Mouse (Mus musculus) erythroblast, embryonic 14.5 days (primary cell): ENCODE data around the gene Fry. TPM values are rescaled to one million over a fixed set of nuclear protein-coding genes. Genes with fewer than 3 reads are reported as not detected.

ENCODE experiments used
- H3K27me3 ChIP-seq: 2 replicates; pipeline ENCODE4 v1.6.1; 2012; ENCODE audit warnings: inconsistent platforms; ENCODE audit not compliant: control insufficient read depth
- H3K36me3 ChIP-seq: 2 replicates; pipeline ENCODE4 v1.6.1; 2012; ENCODE audit warnings: mild to moderate bottlenecking, inconsistent platforms; ENCODE audit not compliant: control insufficient read depth
- H3K4me1 ChIP-seq: 2 replicates; pipeline ENCODE4 v1.6.1; 2012; ENCODE audit warnings: inconsistent platforms; ENCODE audit not compliant: control insufficient read depth
- H3K4me3 ChIP-seq: replicated peaks from 2 replicates; pipeline ENCODE3; 2012; ENCODE audit warnings: moderate library complexity, mild to moderate bottlenecking, inconsistent platforms
- H3K9me3 ChIP-seq: 2 replicates; pipeline ENCODE4 v1.6.1; 2012; ENCODE audit warnings: low read length, inconsistent platforms, mixed read lengths; ENCODE audit not compliant: control insufficient read depth
- GATA1 ChIP-seq: IDR thresholded peaks from 2 replicates; pipeline ENCODE4 v1.6.1; 2012; ENCODE audit warnings: low read length, inconsistent platforms, mixed read lengths
- TAL1 ChIP-seq: IDR thresholded peaks from 3 replicates; pipeline ENCODE4 v1.6.1; 2012; ENCODE audit warnings: low read length, inconsistent platforms, mixed read lengths
- polyA plus RNA-seq: library from polyadenylated mRNA; stranded (reverse); fragments of >175 nt; gene quantifications from 2 replicates; pipeline ENCODE4 v1.2.3, GENCODE M21; 2012

Fry gene
- polyA plus RNA-seq, 1 experiment, result 0.16 TPM

GRCm38 (mm10) chr5:150367027-150367426 lies 248.6 kb downstream of the Fry start:
- H3K27me3 ChIP-seq, result no peaks in the 10 kb centered on the region
- no peak overlapping the region for H3K4me3 ChIP-seq
- no peaks in the 10 kb centered on the region for H3K36me3 ChIP-seq
- TF ChIP-seq GATA1 (no peak), TAL1 (no peak)
- H3K9me3 ChIP-seq, result peaks cover 11% of the 10 kb centered on the region
- no peaks in the 10 kb centered on the region for H3K4me1 ChIP-seq

DNA sequence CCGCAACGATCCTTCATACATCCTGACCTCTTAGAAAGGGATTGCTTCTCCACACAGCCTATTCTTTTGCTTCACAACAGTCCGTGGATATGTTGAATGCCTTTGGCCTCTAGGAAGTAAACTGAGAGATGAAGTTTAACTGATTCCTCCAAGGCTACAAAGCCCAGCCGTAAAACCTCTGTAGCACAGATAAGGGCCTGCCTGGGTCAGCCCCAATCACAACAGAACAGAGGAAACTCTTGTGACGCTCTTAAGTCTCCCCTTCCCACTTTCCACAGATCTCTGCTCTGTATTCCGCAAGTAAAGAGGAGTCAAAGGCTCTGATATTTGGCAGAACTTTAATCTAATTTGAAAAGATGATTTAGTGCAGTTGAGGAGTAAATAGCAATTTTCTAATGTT lies 251.8 kb downstream of the Fry start:
- H3K4me1 ChIP-seq, result no peaks in the 10 kb centered on the region
- no peak overlapping the region for H3K4me3 ChIP-seq
- no peaks in the 10 kb centered on the region for H3K36me3 ChIP-seq
- peaks cover 11% of the 10 kb centered on the region for H3K9me3 ChIP-seq
- no peak for TF ChIP-seq GATA1
- no peak for TF ChIP-seq TAL1
- H3K27me3 ChIP-seq, result no peaks in the 10 kb centered on the region

GRCm38 (mm10) chr5:150370895-150371294 lies 252.4 kb downstream of the Fry start:
- H3K36me3 ChIP-seq, result no peaks in the 10 kb centered on the region
- H3K4me3 ChIP-seq, result no peak overlapping the region
- no peaks in the 10 kb centered on the region for H3K4me1 ChIP-seq
- no peaks in the 10 kb centered on the region for H3K27me3 ChIP-seq
- H3K9me3 ChIP-seq, result peaks cover 8% of the 10 kb centered on the region
- TF ChIP-seq TAL1, result no peak

GRCm38 (mm10) chr5:150372956-150373355 lies 254.5 kb downstream of the Fry start:
- Histone ChIP-seq H3K27me3 (no peaks in the 10 kb centered on the region), H3K4me1 (no peaks in the 10 kb centered on the region), H3K36me3 (no peaks in the 10 kb centered on the region), H3K4me3 (no peak overlapping the region), H3K9me3 (no peaks in the 10 kb centered on the region)
- TF ChIP-seq GATA1, result no peak
- TF ChIP-seq TAL1, result no peak

DNA sequence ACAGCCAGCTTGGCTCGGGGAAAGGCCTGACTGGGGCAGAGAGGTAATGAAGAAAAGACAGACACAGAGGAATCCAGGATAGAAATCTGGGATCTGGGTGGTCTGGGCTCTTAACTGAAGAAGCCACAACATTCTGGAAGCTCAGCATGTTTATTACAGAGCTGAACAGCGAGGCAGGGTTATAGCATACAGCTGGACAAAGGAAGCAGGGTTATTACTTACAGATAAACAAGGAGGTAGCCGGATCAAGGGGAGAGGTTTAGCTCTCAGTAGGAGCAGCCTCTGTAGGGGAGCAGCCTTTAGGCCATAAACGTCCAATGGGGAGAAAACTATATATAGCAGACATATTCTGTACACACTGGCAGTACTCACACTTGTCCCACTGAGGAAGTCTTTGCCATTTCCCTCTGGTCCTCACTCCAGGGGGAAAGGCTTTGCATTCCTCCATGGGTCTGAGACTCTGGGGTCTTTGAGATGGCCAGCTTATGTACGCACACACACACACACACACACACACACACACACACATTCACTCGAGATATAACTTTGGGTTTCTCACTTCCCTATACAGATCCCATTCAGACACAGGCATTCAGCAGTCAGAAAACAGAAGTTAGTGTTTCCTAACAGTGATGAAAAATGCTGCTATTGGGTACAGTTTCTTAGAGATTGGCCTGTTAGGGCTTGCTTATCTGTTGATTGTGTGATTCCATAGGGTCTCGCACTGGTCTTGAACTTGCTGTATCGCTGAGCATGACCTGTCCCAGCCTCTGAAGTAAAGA lies 256.5 kb downstream of the Fry start:
- H3K9me3 ChIP-seq, result no peaks in the 10 kb centered on the region
- no peaks in the 10 kb centered on the region for H3K36me3 ChIP-seq
- no peak for TF ChIP-seq GATA1
- no peak for TF ChIP-seq TAL1
- H3K4me1 ChIP-seq, result no peaks in the 10 kb centered on the region
- no peak overlapping the region for H3K4me3 ChIP-seq
- no peaks in the 10 kb centered on the region for H3K27me3 ChIP-seq

GRCm38 (mm10) chr5:150378586-150378985 lies 260.1 kb downstream of the Fry start:
- H3K36me3 ChIP-seq, result no peaks in the 10 kb centered on the region
- H3K27me3 ChIP-seq, result no peaks in the 10 kb centered on the region
- TF ChIP-seq TAL1, result no peak
- no peak for TF ChIP-seq GATA1
- no peak overlapping the region for H3K4me3 ChIP-seq
- no peaks in the 10 kb centered on the region for H3K9me3 ChIP-seq
- no peaks in the 10 kb centered on the region for H3K4me1 ChIP-seq

- Histone ChIP-seq H3K9me3 (no peaks in the 10 kb centered on the region), H3K27me3 (no peaks in the 10 kb centered on the region), H3K36me3 (no peaks in the 10 kb centered on the region), H3K4me1 (peaks cover 6% of the 10 kb centered on the region), H3K4me3 (no peak overlapping the region)
- no peak for TF ChIP-seq TAL1
- no peak for TF ChIP-seq GATA1
These were observed 262.3 kb downstream of the Fry start for GRCm38 (mm10) chr5:150380767-150381166.

DNA sequence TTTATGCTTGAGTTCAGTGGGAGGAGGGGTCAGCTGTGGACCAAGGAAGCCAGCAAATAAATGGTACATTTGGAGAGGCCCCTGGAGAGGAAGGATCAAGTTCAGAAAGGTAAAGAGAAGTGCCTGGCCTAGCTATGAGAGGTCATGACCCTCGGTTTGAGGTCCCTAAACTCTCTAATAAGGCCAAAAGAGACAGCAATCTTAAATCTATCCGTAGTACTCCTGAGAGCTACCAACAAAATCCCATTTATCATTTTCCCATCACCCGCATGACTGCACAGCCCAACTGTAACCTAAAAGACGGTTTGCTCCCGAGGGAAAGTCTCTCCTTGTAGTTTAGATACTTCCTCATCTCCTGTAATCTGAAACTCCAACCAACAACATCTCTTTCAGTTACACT lies 264.0 kb downstream of the Fry start:
- TF ChIP-seq TAL1, result no peak
- TF ChIP-seq GATA1, result no peak
- H3K9me3 ChIP-seq, result no peaks in the 10 kb centered on the region
- no peak overlapping the region for H3K4me3 ChIP-seq
- H3K36me3 ChIP-seq, result no peaks in the 10 kb centered on the region
- H3K4me1 ChIP-seq, result peaks cover 6% of the 10 kb centered on the region
- no peaks in the 10 kb centered on the region for H3K27me3 ChIP-seq

DNA sequence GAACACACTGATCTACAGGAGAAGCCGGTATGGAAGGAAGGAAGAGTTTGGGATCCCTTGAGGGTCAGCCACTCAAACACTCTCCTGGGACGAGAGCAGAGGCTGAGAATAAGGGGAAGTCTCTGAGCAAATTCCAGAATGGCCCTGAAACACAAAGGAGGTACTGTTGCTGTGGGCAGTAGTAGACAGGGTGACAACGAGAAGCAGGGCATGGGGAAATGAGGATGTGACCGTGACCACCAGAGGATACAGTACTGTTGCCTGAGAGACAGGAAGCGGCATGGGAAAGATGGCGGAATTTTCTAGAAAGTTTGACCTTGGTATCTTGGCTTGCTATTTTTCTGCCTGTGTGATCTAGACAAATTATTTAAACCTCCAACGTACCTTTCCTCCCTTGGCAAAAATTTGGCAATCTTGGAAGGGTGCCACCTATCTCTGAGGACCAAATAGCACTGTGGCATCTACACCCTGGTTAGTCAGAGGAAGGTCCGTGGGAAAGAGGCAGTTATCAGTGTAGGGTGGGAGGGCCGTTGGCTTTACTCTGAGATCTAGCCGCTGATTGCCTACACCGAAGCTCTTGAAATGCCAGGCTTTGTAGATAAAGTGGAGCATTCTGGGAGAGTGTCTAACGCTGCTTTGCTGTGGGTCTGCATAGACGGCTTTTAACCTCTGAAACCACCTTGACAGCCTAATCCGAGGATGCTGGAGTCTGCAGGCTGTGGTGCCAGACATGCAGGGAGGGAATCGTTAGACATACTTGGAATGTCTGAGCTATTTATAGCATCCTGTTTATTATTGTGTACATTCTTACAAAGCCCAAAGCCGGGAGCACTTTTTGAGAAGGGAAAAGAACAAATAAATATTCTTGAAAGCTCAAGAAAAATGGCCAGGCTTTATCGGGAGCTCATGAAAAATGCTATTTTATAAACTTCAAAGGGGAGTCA lies 266.1 kb downstream of the Fry start:
- TF ChIP-seq TAL1 (no peak), GATA1 (no peak)
- H3K27me3 ChIP-seq, result no peaks in the 10 kb centered on the region
- no peaks in the 10 kb centered on the region for H3K36me3 ChIP-seq
- no peak overlapping the region for H3K4me3 ChIP-seq
- H3K9me3 ChIP-seq, result no peaks in the 10 kb centered on the region
- peaks cover 6% of the 10 kb centered on the region for H3K4me1 ChIP-seq
